Mouse (Mus musculus): ENCODE results near the gene Lmbrd2.

- TF ChIP-seq TCF3 (IDR thresholded peaks at IDR 0.05; ENCODE audit: insufficient read length, low read depth), result no peak
- no peak for TF ChIP-seq POLR2A (IDR thresholded peaks at IDR 0.05; ENCODE audit: insufficient read length, low read depth)
- TF ChIP-seq USF1 (IDR thresholded peaks at IDR 0.05; ENCODE audit: low read depth), result no peak
- TF ChIP-seq TCF12 (IDR thresholded peaks at IDR 0.05; ENCODE audit: insufficient read depth, poor library complexity, severe bottlenecking), result no peak
- TF ChIP-seq POLR2AphosphoS2 (IDR thresholded peaks at IDR 0.05; ENCODE audit: insufficient read length, low read depth), result no peak
- no peak for TF ChIP-seq E2F4 (IDR thresholded peaks at IDR 0.05; ENCODE audit: insufficient read depth)
- no peak for TF ChIP-seq MAX (IDR thresholded peaks at IDR 0.05; ENCODE audit: low read depth)
- TF ChIP-seq MYOG (IDR thresholded peaks at IDR 0.05; ENCODE audit: control insufficient read depth in 1 of 3, insufficient read depth in 1 of 3, insufficient read length in 2 of 3, low read depth in 2 of 3), result no peak
- no peak for TF ChIP-seq CEBPB (IDR thresholded peaks at IDR 0.05; ENCODE audit: insufficient read depth, poor library complexity, severe bottlenecking)
Measured at GRCm38 (mm10) chr15:9211891-9212290, 71.5 kb downstream of the Lmbrd2 start.
